In genomic region chr17:26951952-26952877, GRCm38 (mm10) we compare ENCODE assay signal across 9 mouse cellular contexts. TPM values are rescaled to one million over a fixed set of nuclear protein-coding genes. Genes with fewer than 3 reads are reported as not detected.
DNase-seq lines count a peak whose midpoint lies in the region; ATAC-seq lines count a peak whose summit lies in the region.
"Had no signal": no experiment of that assay in that cellular context is flagged by ENCODE, and none has a peak within 500 bp of the region (broad histone marks: within the 10 kb centered on the region; RNA-seq: fewer than 3 reads in every experiment).

No protein-coding gene starts in this region.

- peaks cover 39 to 68% of the 10 kb centered on the region in 2 experiments for H3K4me1 ChIP-seq in heart, embryonic 14.5 days (ENCODE audit: control insufficient read depth in 2 of 2, insufficient read depth in 2 of 2, low read length in 2 of 2)
- H3K4me1 ChIP-seq in brown adipose tissue, adult 24 weeks (ENCODE audit: control insufficient read depth, insufficient read depth, insufficient read length, low read length) = 0 out of 2 replicates have a peak, but pooled peaks cover 4% of the 10 kb centered on the region
- H3K4me1 ChIP-seq in hindbrain, embryonic 10.5 days (replicated peaks) = peaks cover 73% of the 10 kb centered on the region
- H3K4me1 ChIP-seq in midbrain, embryonic 12.5 days = peaks cover 64% of the 10 kb centered on the region

- H3K9ac ChIP-seq in heart, embryonic 14.5 days (ENCODE audit: low read length) = peak overlapping the region; percentile 64
- H3K9ac ChIP-seq in midbrain, embryonic 12.5 days (replicated peaks) = peak overlapping the region; percentile 97

- peak overlapping the region; percentile 15 to 95; a peak in 3 of 4 replicates for H3K27ac ChIP-seq in heart, embryonic 14.5 days (replicated peaks in 1 of 2; ENCODE audit: control insufficient read depth in 1 of 2, insufficient read depth in 1 of 2, low read depth in 2 of 2, low read length in 2 of 2)
- no peak overlapping the region for H3K27ac ChIP-seq in brown adipose tissue, adult 24 weeks (replicated peaks; ENCODE audit: low read depth, low read length)
- H3K27ac ChIP-seq in hindbrain, embryonic 10.5 days = peak overlapping the region; percentile 89
- peak overlapping the region; percentile 80 for H3K27ac ChIP-seq in midbrain, embryonic 12.5 days (replicated peaks)

- peaks cover 14% of the 10 kb centered on the region for H3K36me3 ChIP-seq in heart, embryonic 14.5 days (ENCODE audit: control insufficient read depth, insufficient read depth, low read length)
- peaks cover 36% of the 10 kb centered on the region for H3K36me3 ChIP-seq in hindbrain, embryonic 10.5 days
- H3K36me3 ChIP-seq in midbrain, embryonic 12.5 days = peaks cover 27% of the 10 kb centered on the region

- H3K4me3 ChIP-seq in heart, embryonic 14.5 days (ENCODE audit: control insufficient read depth in 1 of 2, insufficient read depth in 1 of 2, low read depth in 1 of 2, low read length in 2 of 2) = peak overlapping the region; percentile 29 to 33
- H3K4me3 ChIP-seq in brown adipose tissue, adult 24 weeks (ENCODE audit: insufficient read depth, low read depth, low read length) = peak overlapping the region; percentile 19; the same call in 1 of the 2 replicates
- H3K4me3 ChIP-seq in hindbrain, embryonic 10.5 days = peak overlapping the region; percentile 58
- H3K4me3 ChIP-seq in midbrain, embryonic 12.5 days = peak overlapping the region; percentile 46

- no peaks in the 10 kb centered on the region for H3K27me3 ChIP-seq in heart, embryonic 14.5 days (ENCODE audit: control insufficient read depth, insufficient read depth, low read length)
- peaks cover 23% of the 10 kb centered on the region for H3K27me3 ChIP-seq in hindbrain, embryonic 10.5 days (ENCODE audit: insufficient read depth, poor library complexity, severe bottlenecking)
- no peaks in the 10 kb centered on the region for H3K27me3 ChIP-seq in midbrain, embryonic 12.5 days

- no peak for ATAC-seq in heart, embryonic 14.5 days (ENCODE audit: insufficient number of reproducible peaks, insufficient read depth, low FRiP score, low read depth)
- ATAC-seq in midbrain, embryonic 12.5 days (ENCODE audit: low FRiP score, low read depth) = no peak; the same call in 1 of the 2 replicates
- no peak for ATAC-seq in megakaryocyte-erythroid progenitor cell, adult 5-6 weeks (replicated peaks; ENCODE audit: low FRiP score, low TSS enrichment, poor library complexity, severe bottlenecking)

- no peaks in the 10 kb centered on the region for H3K9me3 ChIP-seq in heart, embryonic 14.5 days (ENCODE audit: control insufficient read depth, low read length)
- no peaks in the 10 kb centered on the region for H3K9me3 ChIP-seq in hindbrain, embryonic 10.5 days
- no peaks in the 10 kb centered on the region for H3K9me3 ChIP-seq in midbrain, embryonic 12.5 days

- peak overlapping the region; percentile 68 for H3K4me2 ChIP-seq in heart, embryonic 14.5 days (ENCODE audit: low read length)
- H3K4me2 ChIP-seq in midbrain, embryonic 12.5 days (replicated peaks) = peak overlapping the region; percentile 100

- 14% methylated on average over 23 of the region's 23 CpGs for WGBS in heart, embryonic 14.5 days
- WGBS in hindbrain, embryonic 10.5 days = 2% methylated on average over 23 of the region's 23 CpGs
- 2% methylated on average over 22 of the region's 23 CpGs for WGBS in midbrain, embryonic 12.5 days

- no peak for DNase-seq in heart, postnatal 36 days
- DNase-seq in hindbrain, embryonic 10.5 days (ENCODE audit: low spot score) = no peak
- no peak for DNase-seq in cerebellum, postnatal 36 days
- DNase-seq in layer of hippocampus, postnatal 14 days (ENCODE audit: low spot score in 2 of 2) = no peak
- DNase-seq: cerebellum, adult 2 months had no signal

- intact Hi-C loops in heart, postnatal 36 days (cut with DNase I) = no loop called here

RNA-seq across cellular contexts. Expression of gene Syngap1, which starts 11.2 kb away (rescaled TPM):
- polyA plus RNA-seq in heart, embryonic 14.5 days (2014; fragmentation: Nextera tagmentation; extraction: Ambion mirVana) = 1.5 TPM in 2 replicates
- 1 to 10 TPM; 4.1 to 6.4 TPM for total RNA-seq in heart, postnatal 36 days (2021)
- 1.1 and 1.6 TPM in 2 replicates for polyA plus RNA-seq in brown adipose tissue, adult 24 weeks (2012; ENCODE audit: insufficient read depth, insufficient read length, missing spikeins)
- 2.0 TPM in 2 replicates for polyA plus RNA-seq in hindbrain, embryonic 10.5 days (2016; fragmentation: Nextera tagmentation; extraction: Ambion mirVana)
- polyA plus RNA-seq in midbrain, embryonic 12.5 days (2016; fragmentation: Nextera tagmentation; extraction: Ambion mirVana) = 3.3 and 3.6 TPM in 2 replicates
- total RNA-seq in layer of hippocampus, postnatal 14 days (2021) = 100 to 1,000 TPM; 512 to 532 TPM
- total RNA-seq in megakaryocyte-erythroid progenitor cell, adult 5-6 weeks (2014; fragmentation: Nextera tagmentation) = 18.2 and 33.6 TPM in 2 replicates
- 7.7 and 9.1 TPM in 2 replicates for total RNA-seq in megakaryocyte-erythroid progenitor cell, adult 5-6 weeks (2017)

RNA-seq across cellular contexts. Expression of gene Cuta, which starts 12.8 kb away (rescaled TPM):
- 156 and 173 TPM in 2 replicates for polyA plus RNA-seq in heart, embryonic 14.5 days (2014; fragmentation: Nextera tagmentation; extraction: Ambion mirVana)
- total RNA-seq in heart, postnatal 36 days (2021) = 10 to 100 TPM; 86.2 to 90.3 TPM
- polyA plus RNA-seq in brown adipose tissue, adult 24 weeks (2012; ENCODE audit: insufficient read depth, insufficient read length, missing spikeins) = 142 and 151 TPM in 2 replicates
- 186 and 189 TPM in 2 replicates for polyA plus RNA-seq in hindbrain, embryonic 10.5 days (2016; fragmentation: Nextera tagmentation; extraction: Ambion mirVana)
- polyA plus RNA-seq in midbrain, embryonic 12.5 days (2016; fragmentation: Nextera tagmentation; extraction: Ambion mirVana) = 156 and 159 TPM in 2 replicates
- 100 to 1,000 TPM; 109 to 115 TPM for total RNA-seq in layer of hippocampus, postnatal 14 days (2021)
- 154 and 184 TPM in 2 replicates for total RNA-seq in megakaryocyte-erythroid progenitor cell, adult 5-6 weeks (2014; fragmentation: Nextera tagmentation)
- 55.2 and 93.0 TPM in 2 replicates for total RNA-seq in megakaryocyte-erythroid progenitor cell, adult 5-6 weeks (2017)

RNA-seq across cellular contexts. Expression of gene Phf1, which starts 19.4 kb away (rescaled TPM):
- 5.2 and 8.0 TPM in 2 replicates for polyA plus RNA-seq in heart, embryonic 14.5 days (2014; fragmentation: Nextera tagmentation; extraction: Ambion mirVana)
- total RNA-seq in heart, postnatal 36 days (2021) = 10 to 100 TPM; 13.9 to 14.5 TPM
- polyA plus RNA-seq in brown adipose tissue, adult 24 weeks (2012; ENCODE audit: insufficient read depth, insufficient read length, missing spikeins) = 13.1 and 15.7 TPM in 2 replicates
- 4.5 and 8.2 TPM in 2 replicates for polyA plus RNA-seq in hindbrain, embryonic 10.5 days (2016; fragmentation: Nextera tagmentation; extraction: Ambion mirVana)
- 11.6 and 11.9 TPM in 2 replicates for polyA plus RNA-seq in midbrain, embryonic 12.5 days (2016; fragmentation: Nextera tagmentation; extraction: Ambion mirVana)
- 10 to 100 TPM; 18.6 to 21.0 TPM for total RNA-seq in layer of hippocampus, postnatal 14 days (2021)
- 8.2 and 11.6 TPM in 2 replicates for total RNA-seq in megakaryocyte-erythroid progenitor cell, adult 5-6 weeks (2014; fragmentation: Nextera tagmentation)
- total RNA-seq in megakaryocyte-erythroid progenitor cell, adult 5-6 weeks (2017) = 2.2 and 2.8 TPM in 2 replicates

RNA-seq across cellular contexts. Expression of gene Zbtb9, which starts 20.8 kb away (rescaled TPM):
- polyA plus RNA-seq in heart, embryonic 14.5 days (2014; fragmentation: Nextera tagmentation; extraction: Ambion mirVana) = 6.8 TPM in 2 replicates
- total RNA-seq in heart, postnatal 36 days (2021) = 1 to 10 TPM; 2.1 to 2.6 TPM
- polyA plus RNA-seq in brown adipose tissue, adult 24 weeks (2012; ENCODE audit: insufficient read depth, insufficient read length, missing spikeins) = 2.4 and 3.0 TPM in 2 replicates
- polyA plus RNA-seq in hindbrain, embryonic 10.5 days (2016; fragmentation: Nextera tagmentation; extraction: Ambion mirVana) = 16.5 and 19.9 TPM in 2 replicates
- 18.5 and 19.9 TPM in 2 replicates for polyA plus RNA-seq in midbrain, embryonic 12.5 days (2016; fragmentation: Nextera tagmentation; extraction: Ambion mirVana)
- total RNA-seq in layer of hippocampus, postnatal 14 days (2021) = 10 to 100 TPM; 11.7 to 14.1 TPM
- total RNA-seq in megakaryocyte-erythroid progenitor cell, adult 5-6 weeks (2014; fragmentation: Nextera tagmentation) = 5.5 and 14.6 TPM in 2 replicates
- total RNA-seq in megakaryocyte-erythroid progenitor cell, adult 5-6 weeks (2017) = 18.3 and 22.0 TPM in 2 replicates

RNA-seq across cellular contexts. Expression of gene Kifc5b, which starts 35.3 kb away (rescaled TPM):
- 4.2 and 5.0 TPM in 2 replicates for polyA plus RNA-seq in heart, embryonic 14.5 days (2014; fragmentation: Nextera tagmentation; extraction: Ambion mirVana)
- under 1 TPM; 0.44 to 0.95 TPM for total RNA-seq in heart, postnatal 36 days (2021)
- polyA plus RNA-seq in brown adipose tissue, adult 24 weeks (2012; ENCODE audit: insufficient read depth, insufficient read length, missing spikeins) = not detected in 2 replicates
- 9.2 and 12.0 TPM in 2 replicates for polyA plus RNA-seq in hindbrain, embryonic 10.5 days (2016; fragmentation: Nextera tagmentation; extraction: Ambion mirVana)
- 6.3 and 9.1 TPM in 2 replicates for polyA plus RNA-seq in midbrain, embryonic 12.5 days (2016; fragmentation: Nextera tagmentation; extraction: Ambion mirVana)
- total RNA-seq in layer of hippocampus, postnatal 14 days (2021) = 1 to 10 TPM; 2.7 to 3.1 TPM
- total RNA-seq in megakaryocyte-erythroid progenitor cell, adult 5-6 weeks (2014; fragmentation: Nextera tagmentation) = 15.6 and 19.6 TPM in 2 replicates
- 9.1 and 9.7 TPM in 2 replicates for total RNA-seq in megakaryocyte-erythroid progenitor cell, adult 5-6 weeks (2017)
